Mouse (Mus musculus) cerebellum, adult 11-12 months (tissue): ENCODE measurements around the gene Enox1.

Source experiments
- DNase-seq: peaks from one replicate; pipeline ENCODE4 v3.0.0; 2022

The Enox1 gene

GRCm38 (mm10) chr14:77638616-77639015 is 482.1 kb downstream of the Enox1 start:
- DNase-seq: no peak

- peak; percentile 92 for DNase-seq
Observed at GRCm38 (mm10) chr14:77639586-77639985, 483.0 kb downstream of the Enox1 start.

- DNase-seq: no peak
Observed at GRCm38 (mm10) chr14:77642314-77642713, 485.8 kb downstream of the Enox1 start.

- no peak for DNase-seq
Observed at GRCm38 (mm10) chr14:77646196-77646595, 489.6 kb downstream of the Enox1 start.

GRCm38 (mm10) chr14:77647017-77647416 is 490.5 kb downstream of the Enox1 start:
- no peak for DNase-seq

GRCm38 (mm10) chr14:77648305-77648704 is 491.7 kb downstream of the Enox1 start:
- DNase-seq: peak; percentile 68

- no peak for DNase-seq
Observed at GRCm38 (mm10) chr14:77658739-77659138, 502.2 kb downstream of the Enox1 start.

- DNase-seq: no peak
Observed at GRCm38 (mm10) chr14:77662273-77662672, 505.7 kb downstream of the Enox1 start.

- no peak for DNase-seq
Observed at GRCm38 (mm10) chr14:77662994-77663393, 506.4 kb downstream of the Enox1 start.

- DNase-seq: no peak
Observed at GRCm38 (mm10) chr14:77668096-77668495, 511.5 kb downstream of the Enox1 start.

- DNase-seq: no peak
Observed at GRCm38 (mm10) chr14:77669494-77669893, 512.9 kb downstream of the Enox1 start.

- DNase-seq: peak; percentile 73
Observed at GRCm38 (mm10) chr14:77670945-77671344, 514.4 kb downstream of the Enox1 start.

- DNase-seq: no peak
Observed at GRCm38 (mm10) chr14:77671961-77672360, 515.4 kb downstream of the Enox1 start.

GRCm38 (mm10) chr14:77673138-77673537 is 516.6 kb downstream of the Enox1 start:
- no peak for DNase-seq

GRCm38 (mm10) chr14:77677951-77678350 is 521.4 kb downstream of the Enox1 start:
- no peak for DNase-seq

GRCm38 (mm10) chr14:77679877-77680276 is 523.3 kb downstream of the Enox1 start:
- no peak for DNase-seq

- no peak for DNase-seq
Observed at GRCm38 (mm10) chr14:77682888-77683555, 526.5 kb downstream of the Enox1 start.

GRCm38 (mm10) chr14:77689816-77690215 is 533.3 kb downstream of the Enox1 start:
- DNase-seq: no peak

- DNase-seq: no peak
Observed at GRCm38 (mm10) chr14:77705006-77705405, 548.4 kb downstream of the Enox1 start.

- DNase-seq: no peak
Observed at GRCm38 (mm10) chr14:77706511-77707246, 550.1 kb downstream of the Enox1 start.

GRCm38 (mm10) chr14:77707279-77707678 is 550.7 kb downstream of the Enox1 start:
- DNase-seq: no peak

GRCm38 (mm10) chr14:77708354-77709150 is 552.0 kb downstream of the Enox1 start:
- DNase-seq: no peak

- DNase-seq: peak; percentile 26
Observed at GRCm38 (mm10) chr14:77714931-77715535, 558.5 kb downstream of the Enox1 start.
